Mouse (Mus musculus) midbrain, embryonic 13.5 days (tissue): ENCODE measurements around the gene Gbp2b. TPM values are rescaled to one million over a fixed set of nuclear protein-coding genes. Genes with fewer than 3 reads are reported as not detected.
"Not testable (repeated sequence)": the region's sequence is repeated elsewhere in the genome, so short reads cannot be mapped to it uniquely, and the experiment has no call there.

ENCODE experiments used
- ATAC-seq: fragments of 200-750 bp; cut with Nextera tagmentation; 2 replicates; pipeline ENCODE4 v1.8.0; 2017; ENCODE audit warnings: mild to moderate bottlenecking, moderate TSS enrichment, moderate library complexity
- H3K27ac ChIP-seq: fragments of 300-500 bp; sonication (generic); 2 replicates; pipeline ENCODE4 v1.5.1; 2015; ENCODE audit warnings: inconsistent platforms, mild to moderate bottlenecking, moderate library complexity
- H3K27me3 ChIP-seq: fragments of 300-500 bp; sonication (generic); 2 replicates; pipeline ENCODE4 v1.6.1; 2015; ENCODE audit warnings: mild to moderate bottlenecking, inconsistent platforms
- H3K36me3 ChIP-seq: fragments of 300-500 bp; sonication (generic); 2 replicates; pipeline ENCODE4 v1.6.1; 2015; ENCODE audit warnings: mild to moderate bottlenecking, inconsistent platforms
- H3K4me1 ChIP-seq: fragments of 300-500 bp; sonication (generic); replicated peaks from 2 replicates; pipeline ENCODE4 v1.6.1; 2015; ENCODE audit warnings: inconsistent platforms
- H3K4me2 ChIP-seq: fragments of 300-500 bp; sonication (generic); replicated peaks from 2 replicates; pipeline ENCODE4 v1.6.1; 2015; ENCODE audit warnings: moderate library complexity, mild to moderate bottlenecking, inconsistent platforms
- H3K4me3 ChIP-seq: fragments of 300-500 bp; sonication (generic); replicated peaks from 2 replicates; pipeline ENCODE4 v1.5.1; 2015; ENCODE audit warnings: mild to moderate bottlenecking, inconsistent platforms
- H3K9ac ChIP-seq: fragments of 300-500 bp; sonication (generic); replicated peaks from 2 replicates; pipeline ENCODE4 v1.6.1; 2015; ENCODE audit warnings: mild to moderate bottlenecking, inconsistent platforms
- H3K9me3 ChIP-seq: fragments of 300-500 bp; sonication (generic); 2 replicates; pipeline ENCODE4 v1.6.1; 2016; ENCODE audit warnings: mild to moderate bottlenecking, inconsistent platforms
- WGBS: fragments of 180-500 bp; shearing (Covaris S2); methylation state at CpG from one replicate; pipeline ENCODE4 v1.1.7; 2015; 5-methylcytosine and 5-hydroxymethylcytosine counted together
- microRNA-seq: library from miRNA; unstranded; fragments of <30 nt; microRNA quantifications from one replicate; pipeline ENCODE4, GENCODE M21; 2016
- polyA plus RNA-seq: library from polyadenylated mRNA; unstranded; fragments of >200 nt; fragmentation: Nextera tagmentation; extraction: Ambion mirVana; gene quantifications from 2 replicates; pipeline ENCODE4 v1.2.1, GENCODE M21; 2015

Gene Gbp2b
- polyA plus RNA-seq, 1 experiment from 2014 or later = not detected

- Histone ChIP-seq H3K9ac (no peak overlapping the region), H3K4me1 (no peaks in the 10 kb centered on the region), H3K27ac (no peak overlapping the region), H3K36me3 (no peaks in the 10 kb centered on the region), H3K4me3 (no peak overlapping the region), H3K9me3 (no peaks in the 10 kb centered on the region), H3K4me2 (peak overlapping the region; percentile 26; the same call in 1 of the 2 replicates), H3K27me3 (no peaks in the 10 kb centered on the region)
- WGBS = 5% methylated on average over 9 of the region's 9 CpGs
- ATAC-seq = peak; percentile 48; the same call in 1 of the 2 replicates
Observed at GRCm38 (mm10) chr3:142640201-142640600, 45.6 kb downstream of the Gbp2b start.

GRCm38 (mm10) chr3:142645949-142646348, 51.3 kb downstream of the Gbp2b start:
- WGBS = 12% methylated on average over 2 of the region's 2 CpGs
- not testable (repeated sequence) for H3K27me3 ChIP-seq

GRCm38 (mm10) chr3:142647836-142648235, 53.2 kb downstream of the Gbp2b start:
- H3K27ac ChIP-seq, H3K4me2 ChIP-seq, H3K9me3 ChIP-seq, H3K4me3 ChIP-seq, H3K27me3 ChIP-seq, H3K36me3 ChIP-seq, ATAC-seq, H3K4me1 ChIP-seq, H3K9ac ChIP-seq: not testable (repeated sequence)
- WGBS = 77% methylated on average over 7 of the region's 7 CpGs

More at GRCm38 (mm10) chr3:142645949-142646348, 51.3 kb downstream of the Gbp2b start:
- ATAC-seq, H3K4me1 ChIP-seq, H3K4me2 ChIP-seq, H3K9ac ChIP-seq, H3K4me3 ChIP-seq, H3K27ac ChIP-seq, H3K36me3 ChIP-seq, H3K9me3 ChIP-seq: not testable (repeated sequence)

GRCm38 (mm10) chr3:142650205-142650604, 55.6 kb downstream of the Gbp2b start:
- Histone ChIP-seq H3K4me1 (no peaks in the 10 kb centered on the region), H3K4me2 (no peak overlapping the region), H3K27me3 (no peaks in the 10 kb centered on the region), H3K27ac (no peak overlapping the region), H3K36me3 (no peaks in the 10 kb centered on the region), H3K9me3 (no peaks in the 10 kb centered on the region), H3K4me3 (no peak overlapping the region), H3K9ac (no peak overlapping the region)
- no peak for ATAC-seq
- WGBS = 20% methylated on average over 2 of the region's 2 CpGs

- Histone ChIP-seq H3K27ac (no peak overlapping the region), H3K27me3 (no peaks in the 10 kb centered on the region), H3K4me3 (no peak overlapping the region), H3K4me2 (no peak overlapping the region), H3K36me3 (no peaks in the 10 kb centered on the region), H3K9ac (no peak overlapping the region), H3K4me1 (no peaks in the 10 kb centered on the region), H3K9me3 (no peaks in the 10 kb centered on the region)
- no peak for ATAC-seq
- 94% methylated on average over 8 of the region's 8 CpGs for WGBS
Observed at GRCm38 (mm10) chr3:142664723-142665122, 70.1 kb downstream of the Gbp2b start.

Small RNA genes lying within 50 kb of the gene (microRNA-seq; reads per million reads assigned to microRNA genes)
- not detected for gene Mir6381

Other genes starting within 250 kb of the Gbp2b start
- 11.6 and 12.4 TPM in 2 replicates for gene Pdlim5, start 199.2 kb upstream of the Gbp2b start, polyA plus RNA-seq
- 0.07 TPM in 1 of 2 replicates, not detected in the other for gene Gbp5, start 100.9 kb upstream of the Gbp2b start, polyA plus RNA-seq
- gene Gbp7, start 64.5 kb upstream of the Gbp2b start, polyA plus RNA-seq = 1.2 and 1.3 TPM in 2 replicates
- gene Gbp3, start 34.8 kb upstream of the Gbp2b start, polyA plus RNA-seq = 0.76 and 1.1 TPM in 2 replicates
- 0.23 and 0.30 TPM in 2 replicates for gene Gbp2, start 25.8 kb downstream of the Gbp2b start, polyA plus RNA-seq
- 4.4 and 4.9 TPM in 2 replicates for gene Kyat3, start 106.2 kb downstream of the Gbp2b start, polyA plus RNA-seq
- gene Gtf2b, start 170.2 kb downstream of the Gbp2b start, polyA plus RNA-seq = 99.3 and 103 TPM in 2 replicates